Mouse (Mus musculus): ENCODE data around the gene Spryd3. TPM values are rescaled to one million over a fixed set of nuclear protein-coding genes. Genes with fewer than 3 reads are reported as not detected.
"Not testable (repeated sequence)": the region's sequence is repeated elsewhere in the genome, so short reads cannot be mapped to it uniquely, and the experiment has no call there.

Gene Spryd3
- polyA plus RNA-seq, 1 experiment = 47.1 TPM

GRCm38 (mm10) chr15:102091063-102091679 is 44.9 kb downstream of the Spryd3 start:
- peaks cover 70% of the 10 kb centered on the region for H3K79me3 ChIP-seq (ENCODE audit: low read depth)
- no peaks in the 10 kb centered on the region for H3K27me3 ChIP-seq (ENCODE audit: control insufficient read depth, insufficient read depth, insufficient read length)
- peaks cover 100% of the 10 kb centered on the region for H3K36me3 ChIP-seq (ENCODE audit: control insufficient read depth, insufficient read depth)
- no peak overlapping the region for H3ac ChIP-seq (ENCODE audit: control insufficient read depth, insufficient read length, low read depth)
- no peak for TF ChIP-seq MYOG (IDR thresholded peaks at IDR 0.05; ENCODE audit: control insufficient read depth, extremely low read depth, insufficient read length)
- peak; percentile 39 for TF ChIP-seq FOSL1 (IDR thresholded peaks at IDR 0.05; ENCODE audit: insufficient read depth, low read length, poor library complexity, severe bottlenecking)
- no peak for TF ChIP-seq CTCF (IDR thresholded peaks at IDR 0.05; ENCODE audit: control insufficient read depth, insufficient read depth, insufficient read length)
- peak; percentile 36 for TF ChIP-seq CEBPB (IDR thresholded peaks at IDR 0.05; ENCODE audit: low read depth)
- TF ChIP-seq MAX (IDR thresholded peaks at IDR 0.05) = no peak
- peak; percentile 5 for TF ChIP-seq USF1 (IDR thresholded peaks at IDR 0.05; ENCODE audit: low read depth)
- no peak for TF ChIP-seq MYOD1 (IDR thresholded peaks at IDR 0.05; ENCODE audit: control insufficient read depth, insufficient read length, low read depth)
- no peak overlapping the region for H3K4me3 ChIP-seq (ENCODE audit: insufficient read depth, poor library complexity, severe bottlenecking)
- peaks cover 100% of the 10 kb centered on the region for H3K79me2 ChIP-seq (ENCODE audit: control insufficient read depth, insufficient read depth)

GRCm38 (mm10) chr15:102089914-102090585 is 46.0 kb downstream of the Spryd3 start:
- Histone ChIP-seq H3K79me3 (ENCODE audit: low read depth) (peaks cover 76% of the 10 kb centered on the region), H3K79me2 (ENCODE audit: control insufficient read depth, insufficient read depth) (peaks cover 100% of the 10 kb centered on the region), H3K4me3 (ENCODE audit: insufficient read depth, poor library complexity, severe bottlenecking) (no peak overlapping the region), H3ac (ENCODE audit: control insufficient read depth, insufficient read length, low read depth) (no peak overlapping the region), H3K27me3 (ENCODE audit: control insufficient read depth, insufficient read depth, insufficient read length) (no peaks in the 10 kb centered on the region), H3K36me3 (ENCODE audit: control insufficient read depth, insufficient read depth) (peaks cover 100% of the 10 kb centered on the region)
- TF ChIP-seq USF1 (IDR thresholded peaks at IDR 0.05; ENCODE audit: low read depth) = no peak
- TF ChIP-seq FOSL1 (IDR thresholded peaks at IDR 0.05; ENCODE audit: insufficient read depth, low read length, poor library complexity, severe bottlenecking) = no peak
- TF ChIP-seq MYOD1 (IDR thresholded peaks at IDR 0.05; ENCODE audit: control insufficient read depth, insufficient read length, low read depth) = no peak
- no peak for TF ChIP-seq CEBPB (IDR thresholded peaks at IDR 0.05; ENCODE audit: low read depth)
- TF ChIP-seq CTCF (IDR thresholded peaks at IDR 0.05; ENCODE audit: control insufficient read depth, insufficient read depth, insufficient read length) = no peak
- no peak for TF ChIP-seq MYOG (IDR thresholded peaks at IDR 0.05; ENCODE audit: control insufficient read depth, extremely low read depth, insufficient read length)
- TF ChIP-seq MAX (IDR thresholded peaks at IDR 0.05) = no peak

- no peak overlapping the region for H3K4me3 ChIP-seq (ENCODE audit: insufficient read depth, poor library complexity, severe bottlenecking)
- H3K79me2 ChIP-seq (ENCODE audit: control insufficient read depth, insufficient read depth) = peaks cover 100% of the 10 kb centered on the region
- no peak for TF ChIP-seq USF1 (IDR thresholded peaks at IDR 0.05; ENCODE audit: low read depth)
- peaks cover 99% of the 10 kb centered on the region for H3K36me3 ChIP-seq (ENCODE audit: control insufficient read depth, insufficient read depth)
- no peaks in the 10 kb centered on the region for H3K27me3 ChIP-seq (ENCODE audit: control insufficient read depth, insufficient read depth, insufficient read length)
- no peak overlapping the region for H3ac ChIP-seq (ENCODE audit: control insufficient read depth, insufficient read length, low read depth)
- H3K79me3 ChIP-seq (ENCODE audit: low read depth) = peaks cover 98% of the 10 kb centered on the region
Observed at GRCm38 (mm10) chr15:102083028-102083427, 53.0 kb downstream of the Spryd3 start.

- peaks cover 98% of the 10 kb centered on the region for H3K36me3 ChIP-seq (ENCODE audit: control insufficient read depth, insufficient read depth)
- H3ac ChIP-seq (ENCODE audit: control insufficient read depth, insufficient read length, low read depth) = no peak overlapping the region
- H3K79me2 ChIP-seq (ENCODE audit: control insufficient read depth, insufficient read depth) = peaks cover 100% of the 10 kb centered on the region
- H3K79me3 ChIP-seq (ENCODE audit: low read depth) = peaks cover 98% of the 10 kb centered on the region
- TF ChIP-seq CTCF (IDR thresholded peaks at IDR 0.05; ENCODE audit: control insufficient read depth, insufficient read depth, insufficient read length) (no peak), CEBPB (IDR thresholded peaks at IDR 0.05; ENCODE audit: low read depth) (no peak), FOSL1 (IDR thresholded peaks at IDR 0.05; ENCODE audit: insufficient read depth, low read length, poor library complexity, severe bottlenecking) (no peak), USF1 (IDR thresholded peaks at IDR 0.05; ENCODE audit: low read depth) (no peak), MAX (IDR thresholded peaks at IDR 0.05) (no peak), MYOD1 (IDR thresholded peaks at IDR 0.05; ENCODE audit: control insufficient read depth, insufficient read length, low read depth) (no peak)
- no peak overlapping the region for H3K4me3 ChIP-seq (ENCODE audit: insufficient read depth, poor library complexity, severe bottlenecking)
- no peaks in the 10 kb centered on the region for H3K27me3 ChIP-seq (ENCODE audit: control insufficient read depth, insufficient read depth, insufficient read length)
Observed at GRCm38 (mm10) chr15:102082148-102082547, 53.9 kb downstream of the Spryd3 start.

GRCm38 (mm10) chr15:102080429-102080828 is 55.6 kb downstream of the Spryd3 start:
- Histone ChIP-seq H3K36me3 (ENCODE audit: control insufficient read depth, insufficient read depth) (peaks cover 97% of the 10 kb centered on the region), H3K27me3 (ENCODE audit: control insufficient read depth, insufficient read depth, insufficient read length) (no peaks in the 10 kb centered on the region), H3K79me3 (ENCODE audit: low read depth) (peaks cover 99% of the 10 kb centered on the region), H3K79me2 (ENCODE audit: control insufficient read depth, insufficient read depth) (peaks cover 100% of the 10 kb centered on the region), H3K4me3 (ENCODE audit: insufficient read depth, poor library complexity, severe bottlenecking) (no peak overlapping the region), H3ac (ENCODE audit: control insufficient read depth, insufficient read length, low read depth) (no peak overlapping the region)
- no peak for TF ChIP-seq CTCF (IDR thresholded peaks at IDR 0.05; ENCODE audit: control insufficient read depth, insufficient read depth, insufficient read length)
- TF ChIP-seq MAX (IDR thresholded peaks at IDR 0.05) = no peak
- no peak for TF ChIP-seq FOSL1 (IDR thresholded peaks at IDR 0.05; ENCODE audit: insufficient read depth, low read length, poor library complexity, severe bottlenecking)
- TF ChIP-seq CEBPB (IDR thresholded peaks at IDR 0.05; ENCODE audit: low read depth) = no peak
- no peak for TF ChIP-seq USF1 (IDR thresholded peaks at IDR 0.05; ENCODE audit: low read depth)
- no peak for TF ChIP-seq MYOG (IDR thresholded peaks at IDR 0.05; ENCODE audit: control insufficient read depth, extremely low read depth, insufficient read length)
- no peak for TF ChIP-seq MYOD1 (IDR thresholded peaks at IDR 0.05; ENCODE audit: control insufficient read depth, insufficient read length, low read depth)

GRCm38 (mm10) chr15:102079924-102080323 is 56.1 kb downstream of the Spryd3 start:
- not testable (repeated sequence) for H3K4me3 ChIP-seq (ENCODE audit: insufficient read depth, poor library complexity, severe bottlenecking); H3ac ChIP-seq (ENCODE audit: control insufficient read depth, insufficient read length, low read depth); H3K27me3 ChIP-seq (ENCODE audit: control insufficient read depth, insufficient read depth, insufficient read length)
- Histone ChIP-seq H3K36me3 (ENCODE audit: control insufficient read depth, insufficient read depth) (peaks cover 97% of the 10 kb centered on the region), H3K79me2 (ENCODE audit: control insufficient read depth, insufficient read depth) (peaks cover 100% of the 10 kb centered on the region), H3K79me3 (ENCODE audit: low read depth) (peaks cover 99% of the 10 kb centered on the region)

Data from C2C12 (cell line).